Mouse (Mus musculus): ENCODE measurements around the gene Relt. TPM values are rescaled to one million over a fixed set of nuclear protein-coding genes. Genes with fewer than 3 reads are reported as not detected.

The Relt gene
- 10 to 100 TPM; 14.5 to 16.3 TPM for polyA plus RNA-seq (2017; shearing (Covaris generic))

- ATAC-seq: peak; percentile 88
These were observed at the start of gene Relt for GRCm38 (mm10) chr7:100862828-100863638. Relt (minus strand) TSS chr7:100863446.

GRCm38 (mm10) chr7:100911791-100912190 is 48.5 kb upstream of the Relt start:
- ATAC-seq: no peak

DNA sequence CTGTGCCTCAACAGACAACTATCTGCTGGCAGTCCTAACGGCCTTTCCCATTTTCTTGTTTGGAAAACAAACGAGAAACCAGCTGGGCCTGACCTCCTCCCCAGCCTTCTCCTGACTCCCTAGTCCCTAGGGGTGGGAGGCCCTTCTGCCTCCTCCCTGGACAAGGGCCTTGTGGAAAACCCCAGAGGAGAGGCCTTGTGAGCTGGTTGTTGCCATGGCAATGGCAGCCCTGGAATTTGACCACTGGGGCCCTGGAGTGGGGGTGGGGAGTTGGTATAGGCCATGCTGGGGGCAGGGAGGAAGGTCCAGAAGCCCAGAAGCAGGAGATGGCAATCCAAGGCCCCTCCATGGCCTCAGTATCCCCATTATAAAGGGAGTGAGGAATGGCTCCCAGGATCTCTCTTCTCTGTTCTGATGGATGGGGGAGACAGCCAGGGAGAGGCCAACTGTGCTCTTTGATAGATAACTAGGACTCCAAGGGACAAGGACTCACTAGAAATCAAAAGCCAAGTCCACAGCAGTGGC is 48.1 kb upstream of the Relt start:
- ATAC-seq: no peak

DNA sequence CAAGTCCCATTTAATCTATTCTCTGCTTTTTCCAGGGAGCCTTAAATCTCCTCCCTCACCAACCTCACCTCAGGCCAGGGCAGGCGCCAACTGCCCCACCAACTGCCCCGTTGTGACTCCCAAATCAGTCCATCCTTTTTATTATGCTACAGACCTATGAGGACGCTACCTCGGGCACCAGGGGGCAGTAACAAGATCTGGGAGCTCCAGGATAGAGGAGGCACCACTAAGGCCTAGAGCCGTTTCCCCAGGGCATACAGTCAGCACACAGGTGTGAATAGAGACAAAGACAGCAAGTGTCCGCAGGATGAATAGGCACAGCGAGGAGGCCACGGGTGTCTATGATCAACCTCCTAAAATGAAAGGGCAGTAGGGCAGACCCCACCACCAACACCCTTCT is 45.3 kb upstream of the Relt start:
- ATAC-seq: no peak

DNA sequence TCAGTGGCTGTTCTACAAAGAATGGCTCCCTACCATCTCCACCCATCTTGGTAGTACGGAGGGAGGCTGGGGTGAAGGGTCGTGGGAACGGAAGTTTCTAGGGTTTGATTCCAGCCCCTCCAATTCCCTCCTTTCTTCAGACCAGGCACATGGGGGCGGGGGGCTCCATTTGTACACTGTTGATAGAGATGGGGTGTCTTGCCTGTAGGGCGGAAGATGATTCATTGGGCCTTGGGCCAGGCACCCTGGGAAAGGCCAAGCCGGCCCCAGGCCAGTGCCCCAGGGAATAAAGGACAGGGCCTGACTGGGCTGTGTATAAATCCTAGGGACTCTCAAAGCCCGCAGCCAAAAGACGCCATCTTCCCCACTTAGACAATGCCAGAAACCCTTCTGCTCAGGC is 44.8 kb upstream of the Relt start:
- no peak for ATAC-seq

GRCm38 (mm10) chr7:100907231-100907630 is 44.0 kb upstream of the Relt start:
- ATAC-seq: peak; percentile 19

- ATAC-seq: no peak
These were observed 43.0 kb upstream of the Relt start for GRCm38 (mm10) chr7:100906029-100906789.

- no peak for ATAC-seq
These were observed 41.8 kb upstream of the Relt start for GRCm38 (mm10) chr7:100905037-100905436.

- ATAC-seq: no peak
These were observed 41.4 kb upstream of the Relt start for GRCm38 (mm10) chr7:100904612-100905011.

DNA sequence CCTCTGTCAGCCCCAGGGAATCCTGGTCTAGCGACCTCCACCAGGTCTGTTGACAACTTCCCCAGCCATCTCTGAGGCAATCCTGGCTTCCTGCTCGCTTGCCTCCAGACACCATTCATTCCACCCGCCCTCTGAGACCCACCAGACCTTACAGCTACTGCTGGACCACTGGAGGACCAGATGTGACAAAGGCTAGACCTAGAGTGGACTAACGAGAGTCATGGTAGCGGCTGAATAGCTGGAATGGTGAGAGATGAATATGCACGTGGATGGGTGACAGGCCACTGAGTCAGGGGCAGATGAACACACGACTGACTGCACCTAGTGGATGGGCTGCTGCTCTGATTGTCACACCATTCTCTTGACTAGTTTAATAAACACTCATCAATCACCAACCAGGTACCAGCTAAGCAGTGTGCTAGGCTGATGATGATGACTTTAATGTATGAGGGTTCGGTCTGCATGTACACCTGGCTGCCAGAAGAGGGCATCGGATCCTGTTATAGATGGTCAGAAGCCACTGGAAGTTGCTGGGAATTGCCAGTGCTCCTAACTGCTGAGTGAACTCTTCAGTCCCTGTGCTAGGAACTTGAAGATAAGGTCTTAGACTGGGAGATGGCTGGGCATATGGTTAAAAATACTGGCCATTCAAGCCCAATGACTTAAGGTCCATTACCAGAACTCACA is 39.3 kb upstream of the Relt start:
- ATAC-seq: no peak

GRCm38 (mm10) chr7:100897828-100898227 is 34.6 kb upstream of the Relt start:
- ATAC-seq: no peak

DNA sequence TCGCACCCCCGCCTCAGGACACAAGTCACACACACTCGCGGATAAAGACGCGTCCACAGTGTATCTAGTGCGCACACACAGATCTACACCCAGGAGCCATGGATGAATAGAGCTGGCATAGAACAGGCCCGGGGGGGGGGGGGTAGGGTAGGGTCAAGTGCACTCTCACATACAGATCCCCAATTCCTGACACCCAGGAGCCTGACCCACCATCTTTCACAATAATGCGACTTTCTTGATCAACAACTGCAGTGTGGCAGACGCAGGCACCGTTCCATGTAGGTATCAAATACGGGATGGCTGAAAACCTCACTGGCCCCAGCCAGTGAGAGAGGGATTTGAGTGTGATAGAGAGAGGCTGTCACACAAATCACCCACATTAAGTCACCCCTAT is 31.6 kb upstream of the Relt start:
- ATAC-seq: no peak

DNA sequence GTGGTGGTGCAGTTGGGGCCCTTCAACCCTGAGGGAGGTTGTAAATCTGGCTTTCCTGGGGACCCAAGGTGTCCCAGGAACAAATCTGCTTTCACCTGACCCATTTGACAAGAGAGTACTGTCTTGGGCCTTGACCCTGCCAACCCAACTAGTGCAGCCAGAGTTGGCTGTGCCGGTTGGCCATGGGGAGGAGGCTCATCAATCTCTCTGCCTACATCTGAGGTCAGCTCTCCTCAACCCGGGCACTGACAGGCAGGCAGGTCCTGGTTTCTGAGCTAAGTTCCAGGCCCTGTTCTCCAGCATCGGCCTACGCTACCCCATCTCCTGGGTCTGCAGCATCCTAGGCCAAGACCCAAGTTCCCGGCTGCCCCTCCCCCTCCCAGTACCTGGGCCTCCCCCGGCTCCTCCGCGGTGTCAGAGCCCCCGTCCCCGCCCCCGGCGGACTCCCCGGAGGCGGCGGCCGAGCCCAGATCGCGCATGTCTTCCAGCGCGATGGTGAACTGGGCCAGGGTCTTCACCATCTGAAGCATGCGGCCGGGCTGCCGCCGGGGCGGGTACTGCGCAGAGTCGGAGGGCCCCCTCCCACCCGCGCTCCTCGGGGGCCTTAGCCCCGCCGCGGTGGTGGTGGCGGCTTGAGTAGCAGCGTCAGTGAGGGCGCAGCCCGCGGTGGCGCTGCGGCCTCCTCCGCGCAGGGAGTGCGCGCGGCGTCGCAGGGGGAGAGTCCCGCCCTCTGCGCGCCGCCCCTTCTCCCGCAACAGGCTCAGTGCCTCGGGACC is 31.0 kb upstream of the Relt start:
- no peak for ATAC-seq

DNA sequence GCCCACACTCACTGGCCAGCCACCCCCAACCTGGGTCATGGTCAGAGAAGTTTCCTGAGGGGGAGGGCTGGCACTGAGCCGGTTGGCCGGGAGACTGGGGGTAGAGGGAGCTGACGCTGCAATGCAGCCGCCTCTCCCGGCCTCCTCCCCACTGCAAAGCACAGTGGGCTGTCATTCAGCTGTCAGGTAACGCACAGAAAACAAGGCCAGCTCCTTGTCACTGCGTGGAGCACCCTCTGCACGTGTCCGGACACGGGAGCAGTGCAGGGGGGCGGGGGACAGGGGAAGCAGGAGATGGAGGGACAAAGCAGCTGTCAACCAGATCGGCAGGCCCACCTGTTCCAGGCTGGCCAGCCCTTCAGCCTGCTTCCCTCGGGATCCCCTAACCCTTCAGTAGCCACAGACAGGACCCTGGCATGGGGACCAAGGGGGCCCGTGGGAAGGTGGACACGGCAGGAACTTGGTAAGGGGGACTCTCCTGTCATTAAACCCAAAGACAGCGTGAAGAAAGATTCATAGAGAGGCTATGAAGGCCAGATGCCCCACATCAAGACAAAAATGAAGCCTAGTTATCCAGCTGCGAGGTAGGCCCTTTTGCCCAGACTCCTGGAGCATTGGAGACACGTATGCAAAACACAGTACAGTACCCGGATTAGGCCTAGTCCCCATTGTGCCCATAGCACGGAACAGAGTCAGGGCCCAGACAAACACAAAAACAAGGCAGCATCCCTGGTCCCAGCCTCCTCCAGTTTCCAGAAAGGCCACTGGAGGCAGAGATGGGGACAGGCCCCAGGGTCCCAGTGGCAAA is 30.2 kb upstream of the Relt start:
- ATAC-seq: no peak

DNA sequence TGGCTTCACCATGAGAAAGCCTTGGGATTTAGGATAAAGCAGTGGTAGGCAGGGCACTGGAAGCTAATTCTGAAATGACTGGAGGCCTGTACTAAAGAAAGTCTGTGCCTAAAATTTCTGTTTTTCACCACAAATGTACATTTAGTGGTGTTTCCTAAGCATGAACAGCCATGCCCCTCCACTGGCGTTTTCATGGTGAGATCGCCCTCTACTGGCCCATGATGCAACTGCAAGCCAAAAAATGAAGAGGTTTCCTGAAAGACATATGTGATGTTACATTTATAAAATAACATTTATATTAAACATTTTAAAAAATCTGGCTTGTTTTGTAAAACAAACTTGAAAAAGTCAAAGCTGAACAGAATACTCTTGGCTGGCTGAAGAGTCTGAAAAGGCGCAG is 23.3 kb upstream of the Relt start:
- no peak for ATAC-seq

- ATAC-seq: no peak
These were observed 21.2 kb upstream of the Relt start for GRCm38 (mm10) chr7:100884460-100884859.

DNA sequence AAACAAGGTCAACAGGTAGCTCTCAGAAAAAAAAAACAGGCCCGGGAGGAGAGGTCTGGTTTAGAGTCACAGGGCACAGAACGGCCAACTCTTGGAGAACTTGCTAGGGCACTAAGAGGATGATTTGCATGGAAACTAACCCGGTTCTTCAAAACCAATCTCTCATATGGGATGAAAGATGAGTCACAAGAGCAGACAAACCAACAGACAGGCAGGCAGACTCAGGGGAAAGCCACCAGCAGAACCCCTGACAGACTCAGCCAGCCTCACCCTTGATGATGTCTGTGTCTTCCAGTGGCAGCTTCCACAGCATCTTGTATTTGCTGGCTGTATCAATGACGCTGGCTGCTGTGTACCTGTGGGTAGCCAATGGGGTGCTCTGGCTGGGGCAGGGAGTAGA is 18.7 kb upstream of the Relt start:
- no peak for ATAC-seq

GRCm38 (mm10) chr7:100881531-100881930 is 18.3 kb upstream of the Relt start:
- ATAC-seq: no peak

DNA sequence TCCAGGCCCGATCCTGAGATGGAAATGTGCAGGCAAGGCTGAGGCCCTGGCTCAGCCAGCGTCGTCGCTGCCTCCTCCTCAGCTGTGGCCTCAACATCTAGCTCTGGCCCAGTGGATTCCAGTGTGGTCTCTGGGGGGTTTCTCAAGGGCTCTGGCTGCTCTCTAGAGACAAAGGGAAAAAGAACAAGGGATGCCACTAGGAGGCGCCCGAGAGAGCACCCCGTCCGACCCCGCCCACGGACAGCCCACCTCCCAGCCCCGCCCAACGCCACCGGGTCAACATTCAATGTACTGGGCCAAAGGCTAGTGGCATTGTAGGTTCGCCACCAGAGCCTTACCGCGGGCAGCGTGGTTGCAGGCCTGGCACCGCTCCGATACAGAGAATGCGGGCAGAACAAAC is 16.3 kb upstream of the Relt start:
- ATAC-seq: no peak

GRCm38 (mm10) chr7:100876771-100877170 is 13.5 kb upstream of the Relt start:
- no peak for ATAC-seq

DNA sequence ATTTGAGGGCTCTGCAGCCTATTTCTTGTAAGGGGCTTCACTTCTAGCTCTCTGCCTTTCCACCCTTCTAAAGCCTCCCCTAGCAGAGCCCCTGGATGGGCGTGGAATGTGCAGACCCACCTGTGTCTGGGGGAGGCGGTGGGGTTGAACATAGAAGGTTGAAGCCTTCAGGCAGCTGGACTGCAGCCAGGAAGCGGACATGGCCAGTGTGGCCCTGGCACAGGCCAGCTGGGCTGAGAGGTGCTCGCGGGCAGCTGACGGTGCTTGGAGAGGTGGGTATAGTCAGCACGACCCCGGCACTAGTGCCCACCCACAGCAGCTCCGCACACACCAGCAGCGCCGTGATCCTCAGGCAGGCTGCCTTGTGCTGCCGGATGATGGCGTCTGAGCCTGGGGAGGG is 13.0 kb upstream of the Relt start:
- ATAC-seq: no peak

- no peak for ATAC-seq
These were observed 12.6 kb upstream of the Relt start for GRCm38 (mm10) chr7:100875822-100876221.

Data from activated CD4-positive, CD25-positive, alpha-beta regulatory T cell, adult 4 months (primary cell).